Mouse (Mus musculus) macrophage (primary cell): ENCODE results near the gene Lin37. TPM values are rescaled to one million over a fixed set of nuclear protein-coding genes. Genes with fewer than 3 reads are reported as not detected.

Source experiments
- H3K27ac ChIP-seq: fragments of 350-480 bp; formaldehyde crosslinking; 2 replicates; pipeline ENCODE4 v1.9.0; 2021
- H3K36me3 ChIP-seq: fragments of 350-480 bp; formaldehyde crosslinking; 2 replicates; pipeline ENCODE4 v1.9.0; 2021; ENCODE audit errors: inconsistent target
- H3K4me3 ChIP-seq: fragments of 350-480 bp; formaldehyde crosslinking; 2 replicates; pipeline ENCODE4 v1.9.0; 2021; ENCODE audit errors: inconsistent target
- H3K79me2 ChIP-seq: fragments of 350-480 bp; formaldehyde crosslinking; 2 replicates; pipeline ENCODE4 v1.9.0; 2021; ENCODE audit errors: inconsistent target
- WGBS: methylation state at CpG from one replicate; pipeline ENCODE4 v1.1.7; 2026; ENCODE audit warnings: inconsistent platforms; ENCODE audit not compliant: missing documents; 5-methylcytosine and 5-hydroxymethylcytosine counted together
- polyA plus RNA-seq: library from polyadenylated mRNA; stranded (reverse); fragments of 250-400 nt; gene quantifications from 3 replicates; pipeline ENCODE4 v1.2.4, GENCODE M21; 2018; ENCODE audit warnings: inconsistent platforms

Gene Lin37
- polyA plus RNA-seq, 1 experiment from 2014 or later: 18.0 TPM

DNA sequence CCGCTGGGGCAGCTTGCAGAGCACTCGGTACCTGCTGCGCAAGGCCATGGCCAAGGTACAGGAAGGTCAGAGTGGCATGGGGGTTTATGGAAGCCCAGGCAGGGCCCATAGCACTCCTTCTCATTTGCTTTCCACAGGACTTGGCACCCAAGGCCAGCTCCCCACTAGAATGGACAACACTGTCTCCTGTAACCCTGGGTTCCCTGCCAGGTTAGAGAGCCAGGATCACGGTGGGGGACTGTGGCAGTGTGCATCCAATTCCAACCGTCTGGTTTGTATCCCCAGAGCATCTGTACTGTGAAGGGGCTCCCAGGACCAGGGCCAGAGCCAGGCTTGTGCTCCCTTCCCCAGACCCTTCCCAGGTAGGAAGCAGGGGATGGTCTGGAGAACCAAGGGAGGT lies 38.8 kb downstream of the Lin37 start:
- Histone ChIP-seq H3K79me2 (no peaks in the 10 kb centered on the region), H3K36me3 (no peaks in the 10 kb centered on the region), H3K4me3 (no peak overlapping the region), H3K27ac (no peak overlapping the region)
- 89% methylated on average over 5 of the region's 5 CpGs for WGBS

DNA sequence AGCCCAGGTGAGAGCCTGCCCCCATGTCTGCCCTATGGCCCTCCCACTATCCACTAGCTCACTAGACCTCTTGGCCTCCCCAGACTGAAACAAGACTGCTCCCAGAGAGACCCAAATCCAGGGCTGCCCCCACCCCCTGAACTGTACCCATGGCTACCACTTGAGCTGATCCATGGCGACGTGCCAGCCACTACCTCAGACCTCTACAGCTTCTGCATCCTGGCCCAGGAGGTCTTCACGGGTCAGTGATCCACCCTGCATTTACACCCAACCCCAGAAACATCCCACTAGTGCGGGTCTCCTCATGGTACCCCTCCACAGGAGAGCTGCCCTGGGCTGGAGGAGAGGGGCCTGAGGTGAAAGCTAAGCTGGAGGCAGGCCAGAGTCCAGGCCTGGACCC lies 39.2 kb downstream of the Lin37 start:
- H3K4me3 ChIP-seq: no peak overlapping the region
- no peaks in the 10 kb centered on the region for H3K79me2 ChIP-seq
- 65% methylated on average over 4 of the region's 4 CpGs for WGBS
- H3K27ac ChIP-seq: no peak overlapping the region
- no peaks in the 10 kb centered on the region for H3K36me3 ChIP-seq

DNA sequence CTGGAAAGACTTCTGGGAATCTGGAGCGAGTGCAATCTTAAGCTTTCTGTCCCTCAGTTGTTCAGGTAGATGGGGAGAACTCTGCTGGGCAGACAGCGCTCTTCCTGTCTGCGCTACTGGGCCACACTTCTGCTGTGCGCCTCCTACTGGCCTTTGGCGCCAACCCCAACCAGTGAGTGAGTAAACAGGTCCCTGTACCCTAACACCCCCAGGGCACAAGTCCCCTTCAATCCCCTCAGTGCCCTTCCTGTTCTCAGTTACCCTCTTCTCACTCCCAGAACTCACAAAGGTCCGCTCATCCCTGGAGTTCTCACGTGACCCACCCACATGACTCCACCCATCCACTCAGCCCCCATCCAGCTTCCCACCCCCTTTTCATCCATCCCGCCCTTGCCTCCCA lies 41.3 kb downstream of the Lin37 start:
- Histone ChIP-seq H3K27ac (no peak overlapping the region), H3K79me2 (no peaks in the 10 kb centered on the region), H3K4me3 (no peak overlapping the region), H3K36me3 (no peaks in the 10 kb centered on the region)
- WGBS: 63% methylated on average over 7 of the region's 8 CpGs

DNA sequence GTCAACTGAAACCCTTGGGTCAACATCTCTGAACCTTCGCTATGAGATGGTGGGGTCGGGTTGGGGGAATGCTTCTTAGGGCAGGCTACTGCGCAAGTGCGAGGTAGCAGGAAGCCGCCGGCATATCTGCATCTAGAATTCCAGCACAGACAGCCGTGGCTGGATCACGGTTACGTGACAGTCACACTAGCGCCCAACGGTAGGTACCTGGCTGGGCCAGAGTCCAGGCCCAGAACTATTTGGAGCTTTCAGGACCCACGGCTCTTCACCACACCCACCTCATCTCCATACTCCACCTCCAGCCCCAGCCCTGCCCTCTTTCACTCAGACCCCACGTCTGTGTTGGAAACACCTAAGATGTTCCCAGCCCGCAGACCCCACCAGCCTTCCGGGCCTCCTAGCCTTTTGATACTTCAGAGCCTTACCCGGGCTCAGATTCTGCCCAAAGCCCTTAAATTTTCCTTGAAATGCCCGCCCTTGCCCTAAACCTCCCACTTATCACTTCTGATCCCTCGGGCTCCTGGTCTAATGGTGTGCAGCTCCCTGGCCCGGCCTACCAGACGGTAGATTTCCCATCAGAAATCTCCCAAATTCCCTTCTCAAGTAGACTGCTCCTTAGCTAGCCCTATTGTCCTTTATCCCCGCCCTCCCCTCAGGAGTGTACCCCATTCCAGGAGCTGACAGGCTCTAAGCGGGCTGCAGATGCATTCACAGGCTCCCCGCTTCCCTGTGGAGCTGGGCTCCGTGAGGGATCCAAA lies 44.5 kb downstream of the Lin37 start:
- Histone ChIP-seq H3K79me2 (no peaks in the 10 kb centered on the region), H3K4me3 (no peak overlapping the region), H3K36me3 (no peaks in the 10 kb centered on the region), H3K27ac (no peak overlapping the region)
- 79% methylated on average over 24 of the region's 24 CpGs for WGBS

DNA sequence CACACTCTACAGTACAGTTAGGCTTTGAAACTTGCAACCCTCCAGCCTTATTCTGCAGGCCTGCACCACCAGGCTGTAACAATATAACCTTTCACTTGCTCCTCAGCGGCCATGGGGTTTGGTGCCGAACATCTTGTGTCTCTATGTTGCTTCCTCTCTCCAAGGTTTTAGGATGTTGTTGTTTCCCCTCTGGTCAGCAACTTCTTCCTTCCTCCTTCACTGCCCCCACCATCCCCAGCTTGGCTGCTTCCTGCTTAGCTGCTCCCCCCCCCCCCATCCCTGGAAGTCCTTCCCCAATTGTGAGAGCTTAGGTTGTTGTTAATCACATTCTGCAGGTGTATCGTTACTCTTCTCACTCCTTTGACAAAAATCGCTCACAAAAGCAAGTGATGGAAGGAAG lies 51.6 kb downstream of the Lin37 start:
- H3K36me3 ChIP-seq: no peaks in the 10 kb centered on the region
- 35% methylated on average over 3 of the region's 4 CpGs for WGBS
- no peak overlapping the region for H3K4me3 ChIP-seq
- no peaks in the 10 kb centered on the region for H3K79me2 ChIP-seq
- no peak overlapping the region for H3K27ac ChIP-seq

Other genes with a start within 250 kb of the Lin37 start
- gene Syne4, start 245.0 kb downstream of the Lin37 start, polyA plus RNA-seq: 0.30 to 0.82 TPM (median 0.74 TPM) in 3 replicates
- 0.33 to 0.57 TPM (median 0.33 TPM) in 3 replicates for gene E130208F15Rik, start 238.1 kb downstream of the Lin37 start, polyA plus RNA-seq
- 4.6 to 6.7 TPM (median 5.0 TPM) in 3 replicates for gene Sdhaf1, start 235.9 kb downstream of the Lin37 start, polyA plus RNA-seq
- 0.07 TPM in 1 of 3 replicates, not detected in the others for gene Lrfn3, start 197.1 kb downstream of the Lin37 start, polyA plus RNA-seq
- gene Tyrobp, start 146.1 kb downstream of the Lin37 start, polyA plus RNA-seq: 2,505 to 4,301 TPM (median 3,819 TPM) in 3 replicates
- gene Hcst, start 140.0 kb downstream of the Lin37 start, polyA plus RNA-seq: 9.3 to 40.5 TPM (median 34.0 TPM) in 3 replicates
- gene Nfkbid, start 138.1 kb downstream of the Lin37 start, polyA plus RNA-seq: 3.2 to 8.3 TPM (median 6.3 TPM) in 3 replicates
- 0.67 to 1.3 TPM (median 0.75 TPM) in 3 replicates for gene Aplp1, start 114.3 kb downstream of the Lin37 start, polyA plus RNA-seq
- gene Kirrel2, start 102.1 kb downstream of the Lin37 start, polyA plus RNA-seq: not detected in 3 replicates
- not detected in 3 replicates for gene Nphs1, start 101.5 kb downstream of the Lin37 start, polyA plus RNA-seq
- not detected in 3 replicates for gene Prodh2, start 66.2 kb downstream of the Lin37 start, polyA plus RNA-seq
- 0.09 to 0.30 TPM (median 0.16 TPM) in 3 replicates for gene Arhgap33, start 24.8 kb downstream of the Lin37 start, polyA plus RNA-seq
- 3.0 to 7.5 TPM (median 3.9 TPM) in 3 replicates for gene Hspb6, start 7.7 kb downstream of the Lin37 start, polyA plus RNA-seq
- 1.8 to 5.6 TPM (median 2.0 TPM) in 3 replicates for gene Proser3, start 7.5 kb downstream of the Lin37 start, polyA plus RNA-seq
- 61.4 to 79.9 TPM (median 65.3 TPM) in 3 replicates for gene U2af1l4, start 3.5 kb upstream of the Lin37 start, polyA plus RNA-seq
- gene Gm49396, start 3.5 kb upstream of the Lin37 start, polyA plus RNA-seq: 0.69 to 3.4 TPM (median 0.84 TPM) in 3 replicates
- 123 to 220 TPM (median 157 TPM) in 3 replicates for gene Psenen, start 3.8 kb upstream of the Lin37 start, polyA plus RNA-seq
- 0.68 TPM in 1 of 3 replicates, not detected in the others for gene Igflr1, start 5.6 kb upstream of the Lin37 start, polyA plus RNA-seq
- gene Kmt2b, start 28.9 kb upstream of the Lin37 start, polyA plus RNA-seq: 13.9 to 35.4 TPM (median 16.1 TPM) in 3 replicates
- 0.14 TPM in 1 of 3 replicates, not detected in the others for gene Zbtb32, start 39.1 kb upstream of the Lin37 start, polyA plus RNA-seq
- 0.46 TPM in 1 of 3 replicates, not detected in the others for gene Upk1a, start 53.0 kb upstream of the Lin37 start, polyA plus RNA-seq
- gene Cox6b1, start 66.3 kb upstream of the Lin37 start, polyA plus RNA-seq: 333 to 597 TPM (median 504 TPM) in 3 replicates
- gene Etv2, start 76.0 kb upstream of the Lin37 start, polyA plus RNA-seq: not detected in 3 replicates
- 49.7 to 73.5 TPM (median 66.3 TPM) in 3 replicates for gene Rbm42, start 90.5 kb upstream of the Lin37 start, polyA plus RNA-seq
- gene Haus5, start 105.2 kb upstream of the Lin37 start, polyA plus RNA-seq: 4.8 to 11.7 TPM (median 6.3 TPM) in 3 replicates
- not detected in 3 replicates for gene Pmis2, start 111.8 kb upstream of the Lin37 start, polyA plus RNA-seq
- not detected in 3 replicates for gene 2200002J24Rik, start 139.1 kb upstream of the Lin37 start, polyA plus RNA-seq
- gene Atp4a, start 152.4 kb upstream of the Lin37 start, polyA plus RNA-seq: not detected in 3 replicates
- 24.1 to 98.6 TPM (median 72.6 TPM) in 3 replicates for gene Tmem147, start 169.7 kb upstream of the Lin37 start, polyA plus RNA-seq
- gene Gapdhs, start 183.8 kb upstream of the Lin37 start, polyA plus RNA-seq: not detected in 3 replicates
- 0.54 to 2.3 TPM (median 1.5 TPM) in 3 replicates for gene Sbsn, start 191.6 kb upstream of the Lin37 start, polyA plus RNA-seq
- 0.37 TPM in 1 of 3 replicates, not detected in the others for gene Dmkn, start 203.9 kb upstream of the Lin37 start, polyA plus RNA-seq
- gene Krtdap, start 228.1 kb upstream of the Lin37 start, polyA plus RNA-seq: not detected in 3 replicates